In the genomic region with DNA sequence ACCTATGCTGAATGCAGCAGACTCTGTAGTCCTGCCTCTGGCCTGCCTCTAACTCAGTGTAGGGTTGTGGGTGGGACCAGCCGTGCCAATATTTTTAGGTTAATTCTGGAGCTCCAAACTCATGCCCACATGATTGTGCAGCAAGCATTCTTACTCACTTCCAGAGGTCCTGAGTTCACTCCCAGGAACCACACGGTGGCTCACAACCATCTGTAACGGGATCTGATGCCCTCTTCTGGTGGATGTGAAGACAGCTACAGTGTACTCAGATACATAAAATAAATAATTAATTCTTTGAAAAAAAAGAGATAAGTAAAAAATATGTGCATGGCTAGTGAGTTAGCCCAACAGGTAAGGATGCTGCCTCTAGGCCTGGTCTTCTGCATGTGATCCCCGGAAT, we compare ENCODE assay signal across 11 mouse cellular contexts. TPM values are rescaled to one million over a fixed set of nuclear protein-coding genes. Genes with fewer than 3 reads are reported as not detected.
A peak's percentile ranks its signal among the peaks of the same experiment; 100 is the strongest.
DNase-seq lines count a peak whose midpoint lies in the region; TF ChIP-seq lines count a peak whose summit lies in the region.
"Had no signal": no experiment of that assay in that cellular context is flagged by ENCODE, and none has a peak within 500 bp of the region (broad histone marks: within the 10 kb centered on the region; RNA-seq: fewer than 3 reads in every experiment).

No protein-coding gene starts in this region.

- TF ChIP-seq CTCF in gastrocnemius, adult 2 months (IDR thresholded peaks at IDR 0.05) = peak; percentile 58
- peak; percentile 53; the same call in 1 of the 2 replicates for TF ChIP-seq CTCF in small intestine, adult 2 months (IDR thresholded peaks at IDR 0.05; ENCODE audit: extremely low read depth, insufficient read length, insufficient replicate concordance, low read depth, low read length)

- no peaks in the 10 kb centered on the region for H3K27me3 ChIP-seq in small intestine, adult 2 months (ENCODE audit: control insufficient read depth, insufficient read depth, low read length)
- H3K27me3 ChIP-seq: limb, embryonic 13.5 days had no signal

- no peaks in the 10 kb centered on the region for H3K36me3 ChIP-seq in small intestine, adult 2 months (ENCODE audit: control insufficient read depth, insufficient read depth, low read length)
- H3K36me3 ChIP-seq: limb, embryonic 13.5 days had no signal

- no peak overlapping the region for H3K27ac ChIP-seq in gastrocnemius, adult 2 months
- no peak overlapping the region for H3K27ac ChIP-seq in small intestine, adult 2 months (ENCODE audit: insufficient read depth, low read depth, low read length)
- H3K27ac ChIP-seq: limb, embryonic 13.5 days had no signal

- no peak for TF ChIP-seq POLR2A in small intestine, adult 2 months (IDR thresholded peaks at IDR 0.05; ENCODE audit: low read depth, low read length)

- WGBS in small intestine, adult 2 months = 42% methylated on average over 4 of the region's 4 CpGs

- H3K4me1 ChIP-seq in small intestine, adult 2 months (ENCODE audit: control insufficient read depth, insufficient read depth, insufficient read length, low read length) = peaks cover 11% of the 10 kb centered on the region

- no peak overlapping the region for H3K4me3 ChIP-seq in gastrocnemius, adult 2 months
- H3K4me3 ChIP-seq in small intestine, adult 2 months (ENCODE audit: low read depth, low read length) = no peak overlapping the region
- H3K4me3 ChIP-seq: limb, embryonic 13.5 days had no signal

- intact Hi-C loops in gastrocnemius, adult 2 months (cut with DNase I) = no loop called here
- intact Hi-C loops in left cerebral cortex, postnatal 36 days (cut with DNase I) = loop anchor here (10.0 kb wide), 1 partner anchor 72 kb away; the partner anchor contains the start of genes Abca2 and Fut7

- no peak for DNase-seq in gastrocnemius, adult 2 months
- no peak for DNase-seq in gastrocnemius, adult 18-20 months (ENCODE audit: low spot score)
- DNase-seq in right cerebral cortex, adult 2 months (ENCODE audit: low spot score in 2 of 2) = peak; percentile 25 to 37
- DNase-seq in right cerebral cortex, postnatal 36 days (ENCODE audit: low spot score in 2 of 2) = no peak
- peak; percentile 48 to 67 for DNase-seq in cerebellum, postnatal 25 days
- DNase-seq in c-Kit-positive CD71-positive TER-119-positive erythroid progenitor cells, embryonic 14.5 days (ENCODE audit: low spot score) = no peak
- DNase-seq in left cerebral cortex, postnatal 36 days (ENCODE audit: low spot score in 2 of 2) = no peak
- DNase-seq: gastrocnemius, postnatal 10 days had no signal

RNA-seq across cellular contexts. Expression of gene Lcn12, which starts 2.8 kb away (rescaled TPM):
- not detected for total RNA-seq in gastrocnemius, adult 2 months (2021)
- total RNA-seq in gastrocnemius, adult 18-20 months (2021) = not detected
- not detected in 2 replicates for polyA plus RNA-seq in small intestine, adult 2 months (2012; rRNA removed)
- not detected for total RNA-seq in left cerebral cortex, postnatal 36 days (2021)
- total RNA-seq: gastrocnemius, postnatal 10 days; neutrophil, adult 5-6 weeks had no signal
- polyA plus RNA-seq: limb, embryonic 13.5 days had no signal

RNA-seq across cellular contexts. Expression of gene Fbxw5, which starts 4.1 kb away (rescaled TPM):
- 10 to 100 TPM; 76.9 to 88.4 TPM for total RNA-seq in gastrocnemius, adult 2 months (2021)
- 10 to 100 TPM; 81.5 to 84.3 TPM for total RNA-seq in gastrocnemius, adult 18-20 months (2021)
- 32.0 and 34.0 TPM in 2 replicates for polyA plus RNA-seq in small intestine, adult 2 months (2012; rRNA removed)
- total RNA-seq in left cerebral cortex, postnatal 36 days (2021) = 100 to 1,000 TPM; 107 to 127 TPM

RNA-seq across cellular contexts. Expression of gene C8g, which starts 5.1 kb away (rescaled TPM):
- 1 to 10 TPM; 1.1 to 1.6 TPM for total RNA-seq in gastrocnemius, adult 2 months (2021)
- 1 to 10 TPM; 2.0 to 2.1 TPM for total RNA-seq in gastrocnemius, adult 18-20 months (2021)
- 2.1 and 2.2 TPM in 2 replicates for polyA plus RNA-seq in small intestine, adult 2 months (2012; rRNA removed)
- total RNA-seq in left cerebral cortex, postnatal 36 days (2021) = 1 to 10 TPM; 1.0 to 1.6 TPM
- total RNA-seq: neutrophil, adult 5-6 weeks had no signal

RNA-seq across cellular contexts. Expression of gene Ptgds, which starts 26.6 kb away (rescaled TPM):
- not detected for total RNA-seq in gastrocnemius, adult 2 months (2021)
- total RNA-seq in gastrocnemius, adult 18-20 months (2021) = not detected
- 0.28 and 0.39 TPM in 2 replicates for polyA plus RNA-seq in small intestine, adult 2 months (2012; rRNA removed)
- 1,000 to 10,000 TPM; 1,442 to 2,237 TPM for total RNA-seq in left cerebral cortex, postnatal 36 days (2021)
- total RNA-seq: neutrophil, adult 5-6 weeks had no signal

RNA-seq across cellular contexts. Expression of gene Paxx, which starts 35.6 kb away (rescaled TPM):
- 10 to 100 TPM; 13.6 to 14.4 TPM for total RNA-seq in gastrocnemius, adult 2 months (2021)
- 10 to 100 TPM; 13.7 to 15.1 TPM for total RNA-seq in gastrocnemius, adult 18-20 months (2021)
- polyA plus RNA-seq in small intestine, adult 2 months (2012; rRNA removed) = 48.6 and 62.7 TPM in 2 replicates
- total RNA-seq in left cerebral cortex, postnatal 36 days (2021) = 10 to 100 TPM; 72.8 to 75.8 TPM

Comparison
In these comparisons a context has a peak if more than half of its experiments do, and no peak if none do; other contexts are left out.
1. DNase-seq: peak in right cerebral cortex, adult 2 months (2 of 2) and cerebellum, postnatal 25 days (2 of 2); none in gastrocnemius, adult 2 months (single experiment), gastrocnemius, adult 18-20 months (single experiment), right cerebral cortex, postnatal 36 days (0 of 2), c-Kit-positive CD71-positive TER-119-positive erythroid progenitor cells, embryonic 14.5 days (single experiment) and left cerebral cortex, postnatal 36 days (0 of 2).